Mouse (Mus musculus): ENCODE data around the gene Dlg5.

Dlg5 gene

DNA sequence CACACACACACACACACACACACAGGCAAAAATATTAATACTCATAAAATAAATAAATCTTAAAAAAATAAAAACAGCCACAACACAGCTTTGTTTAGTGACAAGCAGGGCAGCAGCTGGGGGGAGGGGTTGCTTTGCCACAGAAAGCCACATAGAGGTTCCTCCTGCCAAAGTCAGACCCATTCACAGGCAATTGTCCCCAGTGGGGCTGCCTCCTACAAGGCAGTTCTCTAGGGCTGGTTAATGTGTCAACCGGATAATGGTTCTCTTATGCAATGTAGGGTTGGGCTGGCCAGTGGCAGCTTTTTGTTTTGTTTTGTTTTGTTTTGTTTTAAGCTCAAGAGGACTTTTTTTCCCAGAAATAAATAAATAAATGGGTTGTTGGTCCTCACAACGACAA, 11.3 kb downstream of the Dlg5 start:
- in situ Hi-C loops (cut with MboI, MseI), result no loop called here

DNA sequence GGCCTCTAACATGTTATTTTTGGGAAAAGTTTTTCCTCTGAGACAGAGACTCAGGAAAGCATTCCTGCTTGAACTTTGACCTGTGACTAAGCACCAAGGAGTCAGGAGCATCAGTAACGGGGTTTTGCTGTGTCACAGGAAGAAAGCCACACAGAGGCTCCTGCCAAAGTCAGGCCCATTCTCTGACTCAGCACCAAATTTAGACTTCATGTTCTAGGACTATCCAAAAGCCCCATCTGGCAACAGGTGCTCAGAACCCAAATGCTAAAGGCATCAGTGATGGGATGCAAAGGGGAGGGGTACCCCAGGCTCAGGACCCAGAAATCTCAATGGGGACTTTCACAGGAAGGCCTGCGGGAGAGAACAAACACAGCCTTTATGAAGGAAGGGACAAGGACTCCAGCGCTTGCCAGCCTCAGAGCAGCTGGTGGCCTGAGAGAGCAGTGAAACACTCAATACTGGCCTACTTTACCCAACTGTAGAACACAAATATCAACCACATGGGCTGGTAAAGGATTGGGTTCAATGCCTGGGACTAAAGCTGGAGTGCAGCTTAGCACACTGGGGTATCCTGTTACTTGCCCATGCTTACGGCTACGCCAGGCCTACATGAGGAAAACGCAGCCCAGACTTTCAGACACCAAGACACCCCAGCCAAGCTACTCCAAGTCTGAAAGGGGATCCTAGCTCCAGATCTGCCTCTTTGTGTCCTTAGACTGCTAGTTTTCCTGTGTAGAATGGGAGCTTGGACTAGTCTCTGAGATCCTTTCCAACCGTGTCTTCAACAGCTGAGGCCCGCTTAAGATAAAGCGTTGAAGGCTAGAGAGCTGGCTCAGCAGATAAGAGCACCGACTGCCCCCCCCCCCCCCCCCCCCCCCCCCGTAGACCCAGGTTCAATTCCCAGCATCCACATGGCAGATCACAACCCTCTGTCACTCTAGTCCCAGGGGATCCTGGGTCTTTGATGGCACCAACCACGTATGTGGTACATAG, 12.8 kb downstream of the Dlg5 start:
- in situ Hi-C loops (cut with MboI, MseI), result no loop called here

- in situ Hi-C loops (cut with MboI, MseI), result no loop called here
Measured at GRCm38 (mm10) chr14:24228549-24228948, 17.2 kb downstream of the Dlg5 start.

DNA sequence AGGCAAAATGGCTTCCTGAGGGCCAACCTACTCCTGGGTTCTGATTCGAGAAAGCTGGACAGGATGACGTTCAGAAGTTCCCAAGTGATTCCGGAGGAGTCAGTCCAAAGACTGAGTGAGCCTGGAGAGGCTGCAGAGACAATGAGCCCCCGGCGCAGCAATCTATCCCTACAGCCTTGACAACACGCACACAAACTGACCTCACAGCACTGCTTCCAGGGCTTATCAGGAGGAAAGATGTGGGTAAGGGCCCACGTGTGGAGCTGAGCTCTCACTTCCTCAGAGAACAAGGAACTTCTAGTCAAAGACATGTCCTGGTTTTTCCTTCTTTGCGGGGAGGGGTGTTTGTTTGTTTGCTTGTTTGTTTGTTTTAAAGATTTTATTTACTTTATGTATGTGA, 18.7 kb downstream of the Dlg5 start:
- in situ Hi-C loops (cut with MboI, MseI), result no loop called here

- in situ Hi-C loops (cut with MboI, MseI), result no loop called here
Measured at GRCm38 (mm10) chr14:24226344-24226743, 19.4 kb downstream of the Dlg5 start.

DNA sequence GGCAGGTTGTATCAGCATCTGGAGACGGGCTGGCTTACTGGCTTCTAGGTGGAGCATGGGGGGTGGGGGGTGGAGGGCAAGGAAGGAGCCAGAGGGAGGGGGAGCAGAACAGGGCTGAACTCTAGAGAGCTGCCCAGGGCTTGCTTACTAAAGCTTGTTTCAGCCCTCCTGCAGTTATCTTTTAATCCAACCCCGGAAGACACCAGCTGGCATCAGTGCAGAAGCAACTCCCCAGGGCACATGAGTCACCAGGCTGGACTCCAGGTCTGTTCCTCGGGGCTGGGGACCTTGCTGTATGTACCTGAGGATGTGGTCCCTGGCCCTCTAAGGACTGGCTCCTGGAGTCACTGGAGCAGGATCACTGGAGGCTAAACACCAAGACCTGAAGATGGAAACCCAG, 23.0 kb downstream of the Dlg5 start:
- in situ Hi-C loops (cut with MboI, MseI), result no loop called here

DNA sequence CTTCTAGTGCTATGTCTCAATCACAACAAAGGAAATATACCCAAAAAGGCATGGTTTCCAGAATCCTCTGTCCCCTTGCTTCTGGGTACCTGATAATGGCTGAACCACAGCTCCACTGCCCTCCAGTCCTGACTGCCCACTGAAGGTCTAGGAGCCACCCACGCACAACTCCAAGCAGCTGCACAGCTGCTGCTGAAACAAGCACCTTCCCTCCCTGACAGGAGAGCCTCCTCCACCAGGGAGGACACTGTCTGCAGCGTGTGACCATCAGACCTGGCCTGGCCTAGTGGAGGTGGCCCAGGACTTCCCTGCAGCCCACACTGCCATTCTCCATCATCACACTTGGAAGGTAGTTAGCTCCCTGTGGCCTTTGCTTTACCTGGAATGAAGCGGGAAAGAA, 23.4 kb downstream of the Dlg5 start:
- in situ Hi-C loops (cut with MboI, MseI), result no loop called here

- in situ Hi-C loops (cut with MboI, MseI), result no loop called here
Measured at GRCm38 (mm10) chr14:24217362-24217722, 28.4 kb downstream of the Dlg5 start.

- in situ Hi-C loops (cut with MboI, MseI), result no loop called here
Measured at GRCm38 (mm10) chr14:24216678-24217361, 28.9 kb downstream of the Dlg5 start.

- in situ Hi-C loops (cut with MboI, MseI), result no loop called here
Measured at GRCm38 (mm10) chr14:24216064-24216463, 29.7 kb downstream of the Dlg5 start.

GRCm38 (mm10) chr14:24214436-24214835, 31.3 kb downstream of the Dlg5 start:
- in situ Hi-C loops (cut with MboI, MseI), result no loop called here

DNA sequence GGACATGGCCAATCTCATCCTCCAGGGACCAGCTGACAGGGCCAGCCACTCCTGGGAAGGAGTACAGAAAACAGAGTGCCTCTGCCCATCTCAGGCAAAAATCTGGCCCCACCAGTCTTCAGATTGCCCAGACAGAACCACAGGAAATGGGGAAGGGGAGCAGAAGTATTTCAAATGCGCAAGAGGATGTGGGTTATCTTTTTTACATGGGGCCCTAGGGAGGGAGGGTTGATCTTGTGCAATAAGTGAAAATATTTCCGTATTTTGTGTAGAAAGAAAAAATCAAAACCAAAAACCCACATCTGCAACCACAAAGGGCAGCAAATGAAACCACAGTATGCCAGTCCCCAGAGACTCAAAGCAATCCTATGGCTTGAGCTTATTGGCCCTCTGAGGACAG, 32.4 kb downstream of the Dlg5 start:
- in situ Hi-C loops (cut with MboI, MseI), result no loop called here

GRCm38 (mm10) chr14:24212861-24213260, 32.9 kb downstream of the Dlg5 start:
- in situ Hi-C loops (cut with MboI, MseI), result no loop called here

GRCm38 (mm10) chr14:24207360-24207752, 38.4 kb downstream of the Dlg5 start:
- in situ Hi-C loops (cut with MboI, MseI), result no loop called here

DNA sequence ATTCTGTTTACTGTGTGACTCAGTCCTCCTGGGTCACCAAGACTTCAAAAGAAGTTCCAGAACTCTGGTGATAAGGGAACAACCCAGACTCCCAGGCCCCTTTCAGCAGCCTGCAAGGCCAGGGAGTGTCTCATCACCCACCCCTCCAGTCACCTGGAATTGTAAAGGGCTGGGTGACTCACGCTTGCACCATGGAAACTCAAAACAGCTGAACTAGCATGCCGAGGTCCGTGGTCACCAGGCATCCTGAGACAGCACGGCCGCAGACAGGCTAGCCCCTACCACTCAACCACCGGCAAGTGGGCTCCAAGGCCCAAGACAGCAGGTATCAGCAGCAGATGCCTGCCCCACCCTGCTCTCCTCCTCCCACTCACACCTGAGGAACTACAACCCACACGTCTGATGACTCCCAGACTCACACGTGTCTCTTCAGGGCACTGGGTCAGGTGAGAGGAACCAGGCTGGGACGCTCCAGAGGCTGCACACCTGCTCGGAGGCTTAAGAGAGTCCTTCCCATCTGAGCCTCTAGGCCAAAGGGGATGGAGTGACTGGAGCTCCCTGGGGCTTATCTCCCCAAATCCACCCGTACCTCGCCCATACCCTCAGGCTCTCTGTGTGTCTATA, 38.9 kb downstream of the Dlg5 start:
- in situ Hi-C loops (cut with MboI, MseI), result no loop called here

DNA sequence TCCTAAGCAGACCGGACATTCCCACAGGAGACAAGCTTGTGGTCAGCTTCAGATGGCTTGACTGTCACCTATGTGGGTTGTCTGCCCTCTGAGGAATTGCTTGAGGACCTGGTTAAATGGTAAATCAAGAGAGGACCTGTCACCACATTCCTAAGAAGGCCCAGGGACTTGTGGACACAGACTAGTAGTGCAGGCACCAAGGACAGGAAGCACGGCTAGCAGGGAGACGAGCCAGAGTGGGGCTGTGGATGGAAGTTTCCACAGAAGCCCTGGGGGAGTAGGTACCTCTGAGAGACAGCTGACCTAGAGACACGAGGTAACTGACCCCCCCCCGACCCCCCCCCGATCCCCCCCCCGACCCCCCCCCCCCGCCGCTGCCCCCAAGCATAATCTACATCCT, 39.4 kb downstream of the Dlg5 start:
- in situ Hi-C loops (cut with MboI, MseI), result no loop called here

DNA sequence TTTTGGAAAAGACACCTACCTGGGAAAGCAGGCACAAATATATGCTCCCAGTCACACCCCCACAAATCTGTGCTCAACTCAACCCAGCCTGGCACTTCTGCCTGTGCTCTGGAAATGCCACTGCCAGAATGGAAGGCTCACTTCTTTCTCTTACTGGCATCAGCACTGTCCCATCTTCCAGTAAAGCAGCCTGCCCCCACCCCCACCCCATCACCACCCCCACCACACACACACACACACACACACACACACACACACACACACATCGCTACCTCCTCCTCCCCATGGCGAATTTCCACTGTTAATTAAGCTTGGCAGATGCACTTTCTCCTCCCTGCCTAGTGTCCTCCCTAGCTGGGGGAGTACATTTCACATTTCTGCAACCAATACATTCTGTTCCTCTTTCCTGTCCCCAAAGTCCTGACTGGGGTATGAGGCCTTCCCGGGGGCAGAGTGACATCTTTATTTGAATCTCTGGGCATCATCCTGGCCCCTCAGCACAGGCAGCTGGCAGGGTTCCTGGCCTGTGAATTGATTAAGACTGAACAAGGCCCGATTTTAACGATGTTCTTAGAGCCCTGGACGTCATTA, 40.3 kb downstream of the Dlg5 start:
- in situ Hi-C loops (cut with MboI, MseI), result no loop called here

DNA sequence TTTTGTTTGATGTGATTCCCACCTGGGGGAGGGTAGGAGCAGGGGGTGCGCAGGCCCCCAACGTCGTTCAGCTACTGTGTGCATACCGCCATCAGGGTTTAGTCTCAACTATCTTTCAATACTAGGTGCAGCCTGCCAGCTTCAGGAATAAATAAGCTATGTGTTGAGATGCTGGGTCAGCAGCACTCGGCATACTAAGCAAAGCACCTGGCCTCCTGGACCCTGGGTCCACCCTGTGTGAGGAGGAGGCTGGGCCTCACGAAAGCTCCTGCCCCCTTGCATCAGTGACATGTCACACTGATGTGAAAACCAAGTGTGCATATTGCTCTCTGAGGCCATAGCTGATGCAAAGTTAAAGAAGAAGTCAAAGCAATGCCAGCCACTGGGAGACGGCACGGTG, 42.5 kb downstream of the Dlg5 start:
- in situ Hi-C loops (cut with MboI, MseI), result no loop called here

- in situ Hi-C loops (cut with MboI, MseI), result no loop called here
Measured at GRCm38 (mm10) chr14:24200771-24201170, 44.9 kb downstream of the Dlg5 start.

- in situ Hi-C loops (cut with MboI, MseI), result no loop called here
Measured at GRCm38 (mm10) chr14:24199732-24200131, 46.0 kb downstream of the Dlg5 start.

GRCm38 (mm10) chr14:24197865-24198264, 47.9 kb downstream of the Dlg5 start:
- in situ Hi-C loops (cut with MboI, MseI), result no loop called here

- in situ Hi-C loops (cut with MboI, MseI), result no loop called here
Measured at GRCm38 (mm10) chr14:24196947-24197346, 48.8 kb downstream of the Dlg5 start.

All from T-helper 1 cell (primary cell).